Mouse (Mus musculus) 3134 (cell line): Measurements from ENCODE around the gene Rnf183.
"Not testable (repeated sequence)": the region's sequence is repeated elsewhere in the genome, so short reads cannot be mapped to it uniquely, and the experiment has no call there.

Source experiments
- DNase-seq: peaks from one replicate; pipeline ENCODE4 v3.0.0-alpha.2; 2011; ENCODE audit warnings: low spot score; ENCODE audit not compliant: insufficient read length; ENCODE audit errors: extremely low read depth

Gene Rnf183

GRCm38 (mm10) chr4:62435081-62435480 lies at the start of gene Rnf183:
TSS of gene Rnf183 (minus strand) at chr4:62435252.
- no peak for DNase-seq

GRCm38 (mm10) chr4:62480709-62481605 lies 45.9 kb upstream of the Rnf183 start:
- DNase-seq = no peak

GRCm38 (mm10) chr4:62479937-62480708 lies 45.1 kb upstream of the Rnf183 start, which contains the start of gene Bspry:
TSS of gene Bspry (plus strand) at chr4:62480053.
- DNase-seq = no peak

GRCm38 (mm10) chr4:62479593-62479936 lies 44.5 kb upstream of the Rnf183 start:
- not testable (repeated sequence) for DNase-seq

- no peak for DNase-seq
Observed at GRCm38 (mm10) chr4:62477542-62478244, 42.6 kb upstream of the Rnf183 start.

GRCm38 (mm10) chr4:62475793-62476192 lies 40.7 kb upstream of the Rnf183 start:
- no peak for DNase-seq

- DNase-seq = no peak
Observed at GRCm38 (mm10) chr4:62475131-62475530, 40.1 kb upstream of the Rnf183 start.

- no peak for DNase-seq
Observed at GRCm38 (mm10) chr4:62472071-62472470, 37.0 kb upstream of the Rnf183 start.

- DNase-seq = peak; percentile 62
Observed at GRCm38 (mm10) chr4:62470598-62471051, 35.6 kb upstream of the Rnf183 start, which contains the start of gene Wdr31. TSS of gene Wdr31 (minus strand) at chr4:62470896.

- DNase-seq = no peak
Observed at GRCm38 (mm10) chr4:62468158-62468557, 33.1 kb upstream of the Rnf183 start.

GRCm38 (mm10) chr4:62463124-62463523 lies 28.1 kb upstream of the Rnf183 start:
- DNase-seq = no peak

GRCm38 (mm10) chr4:62460348-62460747 lies 25.3 kb upstream of the Rnf183 start:
- no peak for DNase-seq

GRCm38 (mm10) chr4:62459081-62459480 lies 24.0 kb upstream of the Rnf183 start:
- DNase-seq = no peak

- peak; percentile 41 for DNase-seq
Observed at GRCm38 (mm10) chr4:62454995-62455394, 19.9 kb upstream of the Rnf183 start.

GRCm38 (mm10) chr4:62440986-62441385 lies 5.9 kb upstream of the Rnf183 start:
- peak; percentile 36 for DNase-seq

- no peak for DNase-seq
Observed at GRCm38 (mm10) chr4:62440544-62440943, 5.5 kb upstream of the Rnf183 start.

- DNase-seq = no peak
Observed at GRCm38 (mm10) chr4:62439793-62440192, 4.7 kb upstream of the Rnf183 start.

- DNase-seq = no peak
Observed at GRCm38 (mm10) chr4:62437871-62438270, 2.8 kb upstream of the Rnf183 start.

GRCm38 (mm10) chr4:62437256-62437778 lies 2.3 kb upstream of the Rnf183 start:
- DNase-seq = no peak
